Mouse (Mus musculus) embryonic facial prominence, embryonic 14.5 days (tissue): ENCODE results near the gene Mrps36. TPM values are rescaled to one million over a fixed set of nuclear protein-coding genes. Genes with fewer than 3 reads are reported as not detected.

Source experiments
- ATAC-seq: fragments of 200-750 bp; cut with Nextera tagmentation; 2 replicates; pipeline ENCODE4 v1.8.0; 2017; ENCODE audit warnings: low read depth, moderate number of reproducible peaks, moderate TSS enrichment
- DNase-seq: peaks from one replicate; pipeline ENCODE4 v3.0.0-alpha.2; 2015; ENCODE audit warnings: low spot score
- H3K27ac ChIP-seq: fragments of 300-500 bp; sonication (generic); replicated peaks from 2 replicates; pipeline ENCODE4 v1.5.1; 2014; ENCODE audit warnings: low read depth, mild to moderate bottlenecking, low read length, moderate library complexity
- H3K27me3 ChIP-seq: fragments of 300-500 bp; sonication (generic); replicated peaks from 2 replicates; pipeline ENCODE4 v1.6.1; 2014; ENCODE audit warnings: low read length; ENCODE audit not compliant: control insufficient read depth, insufficient read depth
- H3K36me3 ChIP-seq: fragments of 300-500 bp; sonication (generic); 2 replicates; pipeline ENCODE4 v1.6.1; 2014; ENCODE audit warnings: low read length, mixed read lengths; ENCODE audit not compliant: control insufficient read depth, insufficient read depth
- H3K4me1 ChIP-seq: fragments of 300-500 bp; sonication (generic); 2 replicates; pipeline ENCODE4 v1.6.1; 2014; ENCODE audit warnings: antibody characterized with exemption, low read length; ENCODE audit not compliant: control insufficient read depth, insufficient read depth
- H3K4me2 ChIP-seq: fragments of 300-500 bp; sonication (generic); 2 replicates; pipeline ENCODE4 v1.6.1; 2014; ENCODE audit warnings: low read depth, mild to moderate bottlenecking, low read length, moderate library complexity, mixed read lengths
- H3K4me3 ChIP-seq: fragments of 300-500 bp; sonication (generic); 2 replicates; pipeline ENCODE4 v1.5.1; 2014; ENCODE audit warnings: low read depth, mild to moderate bottlenecking, low read length
- H3K9ac ChIP-seq: fragments of 300-500 bp; sonication (generic); 2 replicates; pipeline ENCODE4 v1.6.1; 2014; ENCODE audit warnings: low read depth, mild to moderate bottlenecking, low read length, moderate library complexity, mixed read lengths
- H3K9me3 ChIP-seq: fragments of 300-500 bp; sonication (generic); 2 replicates; pipeline ENCODE4 v1.6.1; 2016; ENCODE audit warnings: low read length; ENCODE audit not compliant: control insufficient read depth
- WGBS: fragments of 180-500 bp; shearing (Covaris S2); extraction: QIAGEN DNeasy Blood & Tissue Kit; methylation state at CpG from one replicate; pipeline ENCODE4 v1.1.7; 2014; 5-methylcytosine and 5-hydroxymethylcytosine counted together
- polyA plus RNA-seq: library from polyadenylated mRNA; unstranded; fragments of >200 nt; fragmentation: Nextera tagmentation; extraction: Ambion mirVana; gene quantifications from 2 replicates; pipeline ENCODE4 v1.2.1, GENCODE M21; 2014

The Mrps36 gene
- polyA plus RNA-seq, 1 experiment from 2014 or later, result 150 TPM

DNA sequence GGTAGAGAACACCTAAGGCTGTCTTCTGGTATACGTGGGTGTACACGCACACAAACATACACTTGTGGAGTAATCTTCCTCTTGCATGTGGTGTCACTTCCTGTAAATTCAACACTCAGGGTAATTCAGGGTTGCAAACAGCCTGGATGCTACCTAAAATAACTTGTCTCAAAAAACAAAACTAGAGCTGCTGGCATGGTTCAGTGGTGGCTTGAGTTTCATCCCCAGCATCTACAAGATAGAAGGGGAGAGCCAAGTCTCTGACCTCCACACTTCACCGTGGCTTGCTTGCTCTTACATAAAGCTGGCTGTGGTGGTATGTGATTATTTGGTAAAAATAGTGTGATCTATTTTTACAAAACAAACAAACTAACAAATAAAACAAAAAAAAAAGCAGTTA lies 46.9 kb downstream of the Mrps36 start:
- DNase-seq (no peak), ATAC-seq (no peak)
- Histone ChIP-seq H3K4me3 (no peak overlapping the region), H3K9me3 (no peaks in the 10 kb centered on the region), H3K4me1 (no peaks in the 10 kb centered on the region), H3K4me2 (no peak overlapping the region), H3K27me3 (no peaks in the 10 kb centered on the region), H3K9ac (no peak overlapping the region), H3K27ac (no peak overlapping the region), H3K36me3 (peaks cover 67% of the 10 kb centered on the region)
- WGBS, result 92% methylated on average over 3 of the region's 3 CpGs

DNA sequence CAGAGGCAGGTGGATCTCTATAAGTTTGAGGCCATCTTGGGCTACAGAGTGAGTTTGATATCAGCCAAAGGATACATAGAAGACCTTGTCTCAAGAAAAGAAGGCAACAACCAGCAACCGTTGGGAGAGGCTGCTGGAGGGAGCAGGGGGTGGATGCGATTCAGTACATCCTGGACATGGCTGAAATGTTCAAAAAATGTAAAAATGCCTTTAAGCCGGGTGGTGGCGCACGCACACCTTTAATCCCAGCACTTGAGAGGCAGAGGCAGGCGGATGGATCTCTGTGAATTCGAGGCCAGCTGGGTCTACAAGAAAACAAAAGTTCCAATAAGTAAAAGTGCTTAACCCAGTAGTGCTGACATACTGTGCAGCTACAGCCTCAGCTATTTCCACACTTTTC lies 56.9 kb downstream of the Mrps36 start:
- Histone ChIP-seq H3K4me1 (no peaks in the 10 kb centered on the region), H3K4me2 (no peak overlapping the region), H3K27me3 (no peaks in the 10 kb centered on the region), H3K27ac (no peak overlapping the region), H3K9me3 (no peaks in the 10 kb centered on the region), H3K36me3 (no peaks in the 10 kb centered on the region), H3K4me3 (no peak overlapping the region), H3K9ac (no peak overlapping the region)
- DNase-seq (no peak), ATAC-seq (no peak)
- 59% methylated on average over 7 of the region's 7 CpGs for WGBS

Other genes starting within 250 kb of the Mrps36 start
- 7.1 and 7.4 TPM in 2 replicates for gene Ocln, start 191.9 kb downstream of the Mrps36 start, polyA plus RNA-seq
- gene Marveld2, start 127.7 kb downstream of the Mrps36 start, polyA plus RNA-seq, result 6.1 and 8.4 TPM in 2 replicates
- gene Ak6, start 93.7 kb downstream of the Mrps36 start, polyA plus RNA-seq, result 257 and 266 TPM in 2 replicates
- gene Rad17, start 93.6 kb downstream of the Mrps36 start, polyA plus RNA-seq, result 22.4 and 22.6 TPM in 2 replicates
- 21.6 and 22.3 TPM in 2 replicates for gene Taf9, start 93.1 kb downstream of the Mrps36 start, polyA plus RNA-seq
- 2.6 and 3.8 TPM in 2 replicates for gene Ccdc125, start 74.9 kb downstream of the Mrps36 start, polyA plus RNA-seq
- 85.7 and 90.9 TPM in 2 replicates for gene Cdk7, start 13.7 kb downstream of the Mrps36 start, polyA plus RNA-seq
- 23.3 and 30.5 TPM in 2 replicates for gene Cenph, start 31.2 kb upstream of the Mrps36 start, polyA plus RNA-seq
- 169 and 219 TPM in 2 replicates for gene Ccnb1, start 41.9 kb upstream of the Mrps36 start, polyA plus RNA-seq
- gene Slc30a5, start 88.8 kb upstream of the Mrps36 start, polyA plus RNA-seq, result 68.0 and 75.5 TPM in 2 replicates